Mouse (Mus musculus) liver, embryonic 13.5 days (tissue): ENCODE data around the gene Eif3c. TPM values are rescaled to one million over a fixed set of nuclear protein-coding genes. Genes with fewer than 3 reads are reported as not detected.

Experiments
- microRNA-seq: library from miRNA; unstranded; fragments of <30 nt; microRNA quantifications from one replicate; pipeline ENCODE4, GENCODE M21; 2016
- polyA plus RNA-seq: library from polyadenylated mRNA; unstranded; fragments of >200 nt; fragmentation: Nextera tagmentation; extraction: Ambion mirVana; gene quantifications from 2 replicates; pipeline ENCODE4 v1.2.1, GENCODE M21; 2015

The Eif3c gene
- polyA plus RNA-seq, 1 experiment from 2014 or later, result 138 TPM

Small RNA genes within 50 kb of the gene (microRNA-seq; reads per million reads assigned to microRNA genes)
- gene Mir7059, result not detected

Other genes starting within 250 kb of the Eif3c start
- 10.9 and 12.4 TPM in 2 replicates for gene Lat, start 196.8 kb downstream of the Eif3c start, polyA plus RNA-seq
- 19.7 and 21.6 TPM in 2 replicates for gene Spns1, start 189.0 kb downstream of the Eif3c start, polyA plus RNA-seq
- 2.6 and 3.0 TPM in 2 replicates for gene Nfatc2ip, start 169.7 kb downstream of the Eif3c start, polyA plus RNA-seq
- 0.14 and 0.23 TPM in 2 replicates for gene Cd19, start 151.5 kb downstream of the Eif3c start, polyA plus RNA-seq
- 5.8 and 6.1 TPM in 2 replicates for gene Rabep2, start 137.7 kb downstream of the Eif3c start, polyA plus RNA-seq
- gene Atp2a1, start 103.3 kb downstream of the Eif3c start, polyA plus RNA-seq, result 1.1 and 2.4 TPM in 2 replicates
- 11.2 and 12.9 TPM in 2 replicates for gene Sh2b1, start 91.0 kb downstream of the Eif3c start, polyA plus RNA-seq
- 111 and 115 TPM in 2 replicates for gene Tufm, start 79.0 kb downstream of the Eif3c start, polyA plus RNA-seq
- gene Atxn2l, start 63.0 kb downstream of the Eif3c start, polyA plus RNA-seq, result 23.8 and 31.4 TPM in 2 replicates
- gene Apobr, start 18.5 kb upstream of the Eif3c start, polyA plus RNA-seq, result 0.61 and 0.71 TPM in 2 replicates
- gene Cln3, start 19.4 kb upstream of the Eif3c start, polyA plus RNA-seq, result 11.5 and 12.4 TPM in 2 replicates
- gene Il27, start 28.5 kb upstream of the Eif3c start, polyA plus RNA-seq, result not detected in 2 replicates
- gene Nupr1, start 64.5 kb upstream of the Eif3c start, polyA plus RNA-seq, result 1.7 and 2.0 TPM in 2 replicates
- 34.7 and 36.8 TPM in 2 replicates for gene Sgf29, start 82.9 kb upstream of the Eif3c start, polyA plus RNA-seq
- 1.8 and 2.0 TPM in 2 replicates for gene Sult1a1, start 110.0 kb upstream of the Eif3c start, polyA plus RNA-seq
- 113 and 128 TPM in 2 replicates for gene Bola2, start 129.0 kb upstream of the Eif3c start, polyA plus RNA-seq
- 3.6 and 4.2 TPM in 2 replicates for gene Slx1b, start 129.4 kb upstream of the Eif3c start, polyA plus RNA-seq
- gene Coro1a, start 141.4 kb upstream of the Eif3c start, polyA plus RNA-seq, result 73.1 and 78.7 TPM in 2 replicates
- gene Mapk3, start 193.2 kb upstream of the Eif3c start, polyA plus RNA-seq, result 19.0 and 19.3 TPM in 2 replicates
- 0.37 and 0.64 TPM in 2 replicates for gene Gdpd3, start 199.9 kb upstream of the Eif3c start, polyA plus RNA-seq
- gene Ypel3, start 210.5 kb upstream of the Eif3c start, polyA plus RNA-seq, result 68.4 and 77.3 TPM in 2 replicates
- gene Tbx6, start 215.1 kb upstream of the Eif3c start, polyA plus RNA-seq, result 0.35 and 0.45 TPM in 2 replicates
- gene Ppp4c, start 226.1 kb upstream of the Eif3c start, polyA plus RNA-seq, result 133 and 141 TPM in 2 replicates
- 0.10 and 0.13 TPM in 2 replicates for gene Fam57b, start 231.3 kb upstream of the Eif3c start, polyA plus RNA-seq